Mouse (Mus musculus): ENCODE results near the gene Tubgcp2. TPM values are rescaled to one million over a fixed set of nuclear protein-coding genes. Genes with fewer than 3 reads are reported as not detected.

Gene Tubgcp2
- total and polyA plus RNA-seq, 3 experiments = 42.5 to 50.4 (median 46.7) TPM

- Histone ChIP-seq H3K4me1 (ENCODE audit: control insufficient read depth in 1 of 2, insufficient read depth in 2 of 2) (no peaks in the 10 kb centered on the region), H3K4me2 (ENCODE audit: insufficient read depth, low read depth, poor library complexity, severe bottlenecking) (no peak overlapping the region), H3K27me3 (replicated peaks) (no peaks in the 10 kb centered on the region), H3K9ac (ENCODE audit: insufficient read depth, low read depth) (no peak overlapping the region), H3K36me3 (replicated peaks in 1 of 2; ENCODE audit: control insufficient read depth in 1 of 2, insufficient read depth in 1 of 2, low read length in 1 of 2) (peaks cover 42 to 74% of the 10 kb centered on the region in 2 experiments), H3K4me3 (replicated peaks in 1 of 3; ENCODE audit: low read depth in 2 of 3, low read length in 2 of 3, poor library complexity in 1 of 3) (no peak overlapping the region), H3K79me2 (replicated peaks; ENCODE audit: control insufficient read depth, extremely low read depth, insufficient read depth, poor library complexity, severe bottlenecking) (no peaks in the 10 kb centered on the region), H3K9me3 (replicated peaks; ENCODE audit: low read length) (peaks cover 3% of the 10 kb centered on the region), H3K27ac (ENCODE audit: insufficient read depth, low read depth) (no peak overlapping the region)
- TF ChIP-seq TCF12 (IDR thresholded peaks at IDR 0.05; ENCODE audit: low read depth, low read length) = no peak
- no peak for TF ChIP-seq CHD2 (IDR thresholded peaks at IDR 0.05; ENCODE audit: low read length)
- no peak for TF ChIP-seq POLR2AphosphoS2 (IDR thresholded peaks at IDR 0.05; ENCODE audit: low read depth, low read length)
- TF ChIP-seq MEF2A (IDR thresholded peaks at IDR 0.05; ENCODE audit: borderline replicate concordance, low read depth, low read length) = no peak
- no peak for TF ChIP-seq JUN (IDR thresholded peaks at IDR 0.05; ENCODE audit: insufficient read depth, low read depth, low read length)
- no peak for TF ChIP-seq USF1 (IDR thresholded peaks at IDR 0.05; ENCODE audit: low read depth, low read length)
- TF ChIP-seq POLR2A (IDR thresholded peaks at IDR 0.05; ENCODE audit: low read depth, low read length) = no peak
- no peak for TF ChIP-seq ZC3H11A (IDR thresholded peaks at IDR 0.05; ENCODE audit: low read depth, low read length)
- no peak for TF ChIP-seq EP300 (IDR thresholded peaks at IDR 0.05; ENCODE audit: low read length)
- no peak for TF ChIP-seq MAX (IDR thresholded peaks at IDR 0.05; ENCODE audit: low read length)
- no peak for TF ChIP-seq ELF1 (IDR thresholded peaks at IDR 0.05; ENCODE audit: low read depth, low read length)
- no peak for TF ChIP-seq CTCF (conservative IDR thresholded peaks at IDR 0.05 in 1 of 2, IDR thresholded peaks at IDR 0.05 in 1 of 2; ENCODE audit: low read depth in 2 of 2, low read length in 2 of 2)
- TF ChIP-seq MXI1 (IDR thresholded peaks at IDR 0.05; ENCODE audit: low read depth, low read length) = no peak
- no peak for TF ChIP-seq ZKSCAN1 (IDR thresholded peaks at IDR 0.05; ENCODE audit: borderline replicate concordance, low read depth, low read length)
- no peak for TF ChIP-seq E2F4 (IDR thresholded peaks at IDR 0.05; ENCODE audit: insufficient replicate concordance, low read depth, low read length)
- TF ChIP-seq HCFC1 (IDR thresholded peaks at IDR 0.05; ENCODE audit: low read depth, low read length) = no peak
- no peak for TF ChIP-seq MAFK (IDR thresholded peaks at IDR 0.05; ENCODE audit: insufficient replicate concordance, low read length)
- TF ChIP-seq UBTF (IDR thresholded peaks at IDR 0.05; ENCODE audit: low read depth, low read length) = no peak
- DNase-seq (ENCODE audit: extremely low read depth) = no peak
- in situ Hi-C loops (cut with MboI; ENCODE audit: low pct_ligation_motif_present, low pct_unique_long_range_greater_than_20kb, low sequenced_read_pairs) (no loop called here), dilution Hi-C loops (cut with MboI; ENCODE audit: extremely low pct_ligation_motif_present, extremely low pct_unique_long_range_greater_than_20kb, low sequenced_read_pairs) (no loop called here)
These were observed 28.7 kb downstream of the Tubgcp2 start for GRCm38 (mm10) chr7:140007781-140008180.

- H3K27ac ChIP-seq (ENCODE audit: insufficient read depth, low read depth) = no peak overlapping the region
- dilution Hi-C loops (cut with MboI; ENCODE audit: extremely low pct_ligation_motif_present, extremely low pct_unique_long_range_greater_than_20kb, low sequenced_read_pairs) (no loop called here), in situ Hi-C loops (cut with MboI; ENCODE audit: low pct_ligation_motif_present, low pct_unique_long_range_greater_than_20kb, low sequenced_read_pairs) (no loop called here)
- no peak for TF ChIP-seq EP300 (IDR thresholded peaks at IDR 0.05; ENCODE audit: low read length)
- TF ChIP-seq TCF12 (IDR thresholded peaks at IDR 0.05; ENCODE audit: low read depth, low read length) = no peak
- TF ChIP-seq KAT2A (IDR thresholded peaks at IDR 0.05; ENCODE audit: insufficient replicate concordance, low read length) = no peak
- TF ChIP-seq USF2 (conservative IDR thresholded peaks at IDR 0.05; ENCODE audit: low read depth, low read length) = no peak
- no peak for TF ChIP-seq E2F4 (IDR thresholded peaks at IDR 0.05; ENCODE audit: insufficient replicate concordance, low read depth, low read length)
- no peak for TF ChIP-seq MAZ (IDR thresholded peaks at IDR 0.05; ENCODE audit: low read depth, low read length)
- no peak for TF ChIP-seq HCFC1 (IDR thresholded peaks at IDR 0.05; ENCODE audit: low read depth, low read length)
- no peak for TF ChIP-seq TBP (conservative IDR thresholded peaks at IDR 0.05; ENCODE audit: low read depth, low read length)
- TF ChIP-seq ZNF384 (IDR thresholded peaks at IDR 0.05; ENCODE audit: low read depth, low read length) = no peak
- TF ChIP-seq MXI1 (IDR thresholded peaks at IDR 0.05; ENCODE audit: low read depth, low read length) = no peak
- no peak for TF ChIP-seq RAD21 (IDR thresholded peaks at IDR 0.05; ENCODE audit: low read depth, low read length)
- TF ChIP-seq SMC3 (IDR thresholded peaks at IDR 0.05; ENCODE audit: low read depth, low read length) = no peak
- no peak for TF ChIP-seq MAX (IDR thresholded peaks at IDR 0.05; ENCODE audit: low read length)
- TF ChIP-seq USF1 (IDR thresholded peaks at IDR 0.05; ENCODE audit: low read depth, low read length) = no peak
- no peak for TF ChIP-seq NELFE (IDR thresholded peaks at IDR 0.05; ENCODE audit: low read depth, low read length)
- no peak for TF ChIP-seq POLR2A (IDR thresholded peaks at IDR 0.05; ENCODE audit: low read depth, low read length)
- no peak for TF ChIP-seq ELF1 (IDR thresholded peaks at IDR 0.05; ENCODE audit: low read depth, low read length)
- no peak for TF ChIP-seq BHLHE40 (IDR thresholded peaks at IDR 0.05; ENCODE audit: low read depth, low read length)
- TF ChIP-seq ZKSCAN1 (IDR thresholded peaks at IDR 0.05; ENCODE audit: borderline replicate concordance, low read depth, low read length) = no peak
- H3K4me1 ChIP-seq (ENCODE audit: control insufficient read depth in 1 of 2, insufficient read depth in 2 of 2) = no peaks in the 10 kb centered on the region
- no peaks in the 10 kb centered on the region for H3K27me3 ChIP-seq (replicated peaks)
- peaks cover 3% of the 10 kb centered on the region for H3K9me3 ChIP-seq (replicated peaks; ENCODE audit: low read length)
- H3K36me3 ChIP-seq (replicated peaks in 1 of 2; ENCODE audit: control insufficient read depth in 1 of 2, insufficient read depth in 1 of 2, low read length in 1 of 2) = peaks cover 46 to 81% of the 10 kb centered on the region in 2 experiments
- no peak overlapping the region for H3K4me3 ChIP-seq (replicated peaks in 1 of 3; ENCODE audit: low read depth in 2 of 3, low read length in 2 of 3, poor library complexity in 1 of 3)
- no peak overlapping the region for H3K4me2 ChIP-seq (ENCODE audit: insufficient read depth, low read depth, poor library complexity, severe bottlenecking)
- no peak overlapping the region for H3K9ac ChIP-seq (ENCODE audit: insufficient read depth, low read depth)
- no peak for DNase-seq (ENCODE audit: extremely low read depth)
- no peaks in the 10 kb centered on the region for H3K79me2 ChIP-seq (replicated peaks; ENCODE audit: control insufficient read depth, extremely low read depth, insufficient read depth, poor library complexity, severe bottlenecking)
These were observed 29.4 kb downstream of the Tubgcp2 start for GRCm38 (mm10) chr7:140006861-140007611.

All from CH12.LX (cell line).